Mouse (Mus musculus): Measurements from ENCODE around the gene Clasrp. TPM values are rescaled to one million over a fixed set of nuclear protein-coding genes. Genes with fewer than 3 reads are reported as not detected.

Clasrp gene
- 22.2 TPM for polyA plus RNA-seq (2015; fragmentation: Illumina TruSeq; extraction: RNeasy Lipid Tissue Mini Kit (QIAGEN cat#74804); ENCODE audit: insufficient read depth, low read depth, low replicate concordance)

GRCm38 (mm10) chr7:19603849-19604605, at the start of gene Clasrp:
Gene Clasrp, minus strand, starts transcription at chr7:19604486.

GRCm38 (mm10) chr7:19629361-19629734, 25.1 kb upstream of the Clasrp start, which contains the start of gene Relb:
Gene Relb, minus strand, starts transcription at chr7:19629438.

GRCm38 (mm10) chr7:19577141-19577852, 27.0 kb downstream of the Clasrp start, which contains the start of the genes Zfp296 and Gemin7:
Gene Zfp296, plus strand, starts transcription at chr7:19577287.
Gene Gemin7, minus strand, starts transcription at chr7:19577595.

GRCm38 (mm10) chr7:19562643-19563410, 41.5 kb downstream of the Clasrp start, which contains the start of gene Ppp1r37:
Gene Ppp1r37, minus strand, starts transcription at chr7:19563076.

Other genes with a start within 250 kb of the Clasrp start
- gene Cd3eap, start 245.0 kb downstream of the Clasrp start, polyA plus RNA-seq (2015; fragmentation: Illumina TruSeq; extraction: RNeasy Lipid Tissue Mini Kit (QIAGEN cat#74804); ENCODE audit: insufficient read depth, low read depth, low replicate concordance), result 2.5 TPM
- gene Ppp1r13l, start 244.7 kb downstream of the Clasrp start, polyA plus RNA-seq (2015; fragmentation: Illumina TruSeq; extraction: RNeasy Lipid Tissue Mini Kit (QIAGEN cat#74804); ENCODE audit: insufficient read depth, low read depth, low replicate concordance), result 2.4 TPM
- gene Ercc2, start 222.5 kb downstream of the Clasrp start, polyA plus RNA-seq (2015; fragmentation: Illumina TruSeq; extraction: RNeasy Lipid Tissue Mini Kit (QIAGEN cat#74804); ENCODE audit: insufficient read depth, low read depth, low replicate concordance), result 7.7 TPM
- 4.6 TPM for gene Klc3, start 200.4 kb downstream of the Clasrp start, polyA plus RNA-seq (2015; fragmentation: Illumina TruSeq; extraction: RNeasy Lipid Tissue Mini Kit (QIAGEN cat#74804); ENCODE audit: insufficient read depth, low read depth, low replicate concordance)
- gene Ckm, start 199.7 kb downstream of the Clasrp start, polyA plus RNA-seq (2015; fragmentation: Illumina TruSeq; extraction: RNeasy Lipid Tissue Mini Kit (QIAGEN cat#74804); ENCODE audit: insufficient read depth, low read depth, low replicate concordance), result 0.68 TPM
- gene Mark4, start 145.7 kb downstream of the Clasrp start, polyA plus RNA-seq (2015; fragmentation: Illumina TruSeq; extraction: RNeasy Lipid Tissue Mini Kit (QIAGEN cat#74804); ENCODE audit: insufficient read depth, low read depth, low replicate concordance), result 7.8 TPM
- gene Exoc3l2, start 141.2 kb downstream of the Clasrp start, polyA plus RNA-seq (2015; fragmentation: Illumina TruSeq; extraction: RNeasy Lipid Tissue Mini Kit (QIAGEN cat#74804); ENCODE audit: insufficient read depth, low read depth, low replicate concordance), result 14.3 TPM
- gene Bloc1s3, start 96.1 kb downstream of the Clasrp start, polyA plus RNA-seq (2015; fragmentation: Illumina TruSeq; extraction: RNeasy Lipid Tissue Mini Kit (QIAGEN cat#74804); ENCODE audit: insufficient read depth, low read depth, low replicate concordance), result 1.00 TPM
- gene Trappc6a, start 96.1 kb downstream of the Clasrp start, polyA plus RNA-seq (2015; fragmentation: Illumina TruSeq; extraction: RNeasy Lipid Tissue Mini Kit (QIAGEN cat#74804); ENCODE audit: insufficient read depth, low read depth, low replicate concordance), result 19.1 TPM
- not detected for gene Nkpd1, start 86.6 kb downstream of the Clasrp start, polyA plus RNA-seq (2015; fragmentation: Illumina TruSeq; extraction: RNeasy Lipid Tissue Mini Kit (QIAGEN cat#74804); ENCODE audit: insufficient read depth, low read depth, low replicate concordance)
- 31.9 TPM for gene Ppp1r37, start 41.4 kb downstream of the Clasrp start, polyA plus RNA-seq (2015; fragmentation: Illumina TruSeq; extraction: RNeasy Lipid Tissue Mini Kit (QIAGEN cat#74804); ENCODE audit: insufficient read depth, low read depth, low replicate concordance)
- not detected for gene Zfp296, start 27.2 kb downstream of the Clasrp start, polyA plus RNA-seq (2015; fragmentation: Illumina TruSeq; extraction: RNeasy Lipid Tissue Mini Kit (QIAGEN cat#74804); ENCODE audit: insufficient read depth, low read depth, low replicate concordance)
- gene Gemin7, start 26.9 kb downstream of the Clasrp start, polyA plus RNA-seq (2015; fragmentation: Illumina TruSeq; extraction: RNeasy Lipid Tissue Mini Kit (QIAGEN cat#74804); ENCODE audit: insufficient read depth, low read depth, low replicate concordance), result 23.7 TPM
- 4.5 TPM for gene Relb, start 25.0 kb upstream of the Clasrp start, polyA plus RNA-seq (2015; fragmentation: Illumina TruSeq; extraction: RNeasy Lipid Tissue Mini Kit (QIAGEN cat#74804); ENCODE audit: insufficient read depth, low read depth, low replicate concordance)
- 22.6 TPM for gene Clptm1, start 60.5 kb upstream of the Clasrp start, polyA plus RNA-seq (2015; fragmentation: Illumina TruSeq; extraction: RNeasy Lipid Tissue Mini Kit (QIAGEN cat#74804); ENCODE audit: insufficient read depth, low read depth, low replicate concordance)
- gene Apoc2, start 73.5 kb upstream of the Clasrp start, polyA plus RNA-seq (2015; fragmentation: Illumina TruSeq; extraction: RNeasy Lipid Tissue Mini Kit (QIAGEN cat#74804); ENCODE audit: insufficient read depth, low read depth, low replicate concordance), result not detected
- gene Gm44805, start 76.9 kb upstream of the Clasrp start, polyA plus RNA-seq (2015; fragmentation: Illumina TruSeq; extraction: RNeasy Lipid Tissue Mini Kit (QIAGEN cat#74804); ENCODE audit: insufficient read depth, low read depth, low replicate concordance), result not detected
- not detected for gene Apoc4, start 77.0 kb upstream of the Clasrp start, polyA plus RNA-seq (2015; fragmentation: Illumina TruSeq; extraction: RNeasy Lipid Tissue Mini Kit (QIAGEN cat#74804); ENCODE audit: insufficient read depth, low read depth, low replicate concordance)
- 15.3 TPM for gene Apoc1, start 88.2 kb upstream of the Clasrp start, polyA plus RNA-seq (2015; fragmentation: Illumina TruSeq; extraction: RNeasy Lipid Tissue Mini Kit (QIAGEN cat#74804); ENCODE audit: insufficient read depth, low read depth, low replicate concordance)
- gene Apoe, start 94.7 kb upstream of the Clasrp start, polyA plus RNA-seq (2015; fragmentation: Illumina TruSeq; extraction: RNeasy Lipid Tissue Mini Kit (QIAGEN cat#74804); ENCODE audit: insufficient read depth, low read depth, low replicate concordance), result 298 TPM
- gene Tomm40, start 111.0 kb upstream of the Clasrp start, polyA plus RNA-seq (2015; fragmentation: Illumina TruSeq; extraction: RNeasy Lipid Tissue Mini Kit (QIAGEN cat#74804); ENCODE audit: insufficient read depth, low read depth, low replicate concordance), result 10.2 TPM
- 7.7 TPM for gene Nectin2, start 146.0 kb upstream of the Clasrp start, polyA plus RNA-seq (2015; fragmentation: Illumina TruSeq; extraction: RNeasy Lipid Tissue Mini Kit (QIAGEN cat#74804); ENCODE audit: insufficient read depth, low read depth, low replicate concordance)
- 37.8 TPM for gene Bcam, start 166.5 kb upstream of the Clasrp start, polyA plus RNA-seq (2015; fragmentation: Illumina TruSeq; extraction: RNeasy Lipid Tissue Mini Kit (QIAGEN cat#74804); ENCODE audit: insufficient read depth, low read depth, low replicate concordance)
- 4.5 TPM for gene Cblc, start 192.3 kb upstream of the Clasrp start, polyA plus RNA-seq (2015; fragmentation: Illumina TruSeq; extraction: RNeasy Lipid Tissue Mini Kit (QIAGEN cat#74804); ENCODE audit: insufficient read depth, low read depth, low replicate concordance)
- gene Bcl3, start 218.3 kb upstream of the Clasrp start, polyA plus RNA-seq (2015; fragmentation: Illumina TruSeq; extraction: RNeasy Lipid Tissue Mini Kit (QIAGEN cat#74804); ENCODE audit: insufficient read depth, low read depth, low replicate concordance), result 11.1 TPM
- not detected for gene Gm19345, start 247.5 kb upstream of the Clasrp start, polyA plus RNA-seq (2015; fragmentation: Illumina TruSeq; extraction: RNeasy Lipid Tissue Mini Kit (QIAGEN cat#74804); ENCODE audit: insufficient read depth, low read depth, low replicate concordance)

Measured in pancreas, adult 10 weeks (tissue).